Mouse (Mus musculus): ENCODE measurements around the gene Pycr1. TPM values are rescaled to one million over a fixed set of nuclear protein-coding genes. Genes with fewer than 3 reads are reported as not detected.
A peak's percentile ranks its signal among the peaks of the same experiment; 100 is the strongest.

Gene Pycr1
- 22.4 and 23.2 TPM in 2 replicates for polyA plus RNA-seq (2014; fragmentation: Nextera tagmentation; extraction: Ambion mirVana)

- H3K27ac ChIP-seq (ENCODE audit: low read depth) = no peak within 1 kb of the TSS
- peaks cover 9% of the 10 kb centered on the region for H3K4me1 ChIP-seq (replicated peaks; ENCODE audit: control insufficient read depth, insufficient read depth, low read length)
- H3K9me3 ChIP-seq (ENCODE audit: control insufficient read depth, low read length) = no peaks in the 10 kb centered on the region
- peak within 1 kb of the TSS; percentile 52 for H3K9ac ChIP-seq (ENCODE audit: low read length)
- H3K4me3 ChIP-seq (ENCODE audit: low read depth, low read length) = peak within 1 kb of the TSS; percentile 49
- WGBS = 0% methylated on average over 15 of the region's 15 CpGs
- H3K27me3 ChIP-seq (replicated peaks; ENCODE audit: control insufficient read depth, insufficient read depth, low read length) = no peaks in the 10 kb centered on the region
- no peaks in the 10 kb centered on the region for H3K36me3 ChIP-seq (ENCODE audit: control insufficient read depth, insufficient read depth, low read length)
- ATAC-seq (replicated peaks; ENCODE audit: low FRiP score, low TSS enrichment, low read depth) = peak; percentile 99
- DNase-seq (ENCODE audit: low spot score) = peak; percentile 95
- peak within 1 kb of the TSS; percentile 74 for H3K4me2 ChIP-seq (ENCODE audit: low read length)
Measured at GRCm38 (mm10) chr11:120643601-120643987, at the start of gene Pycr1. Gene Pycr1 (minus strand): TSS chr11:120643769.

- H3K4me1 ChIP-seq (replicated peaks; ENCODE audit: control insufficient read depth, insufficient read depth, low read length) = peaks cover 9% of the 10 kb centered on the region
- no peak overlapping the region for H3K27ac ChIP-seq (ENCODE audit: low read depth)
- DNase-seq (ENCODE audit: low spot score) (no peak), ATAC-seq (replicated peaks; ENCODE audit: low FRiP score, low TSS enrichment, low read depth) (no peak)
- WGBS = 94% methylated on average over 4 of the region's 4 CpGs
- peaks cover 45% of the 10 kb centered on the region for H3K36me3 ChIP-seq (ENCODE audit: control insufficient read depth, insufficient read depth, low read length)
- no peaks in the 10 kb centered on the region for H3K27me3 ChIP-seq (replicated peaks; ENCODE audit: control insufficient read depth, insufficient read depth, low read length)
- no peak overlapping the region for H3K4me2 ChIP-seq (ENCODE audit: low read length)
- no peaks in the 10 kb centered on the region for H3K9me3 ChIP-seq (ENCODE audit: control insufficient read depth, low read length)
- no peak overlapping the region for H3K9ac ChIP-seq (ENCODE audit: low read length)
- no peak overlapping the region for H3K4me3 ChIP-seq (ENCODE audit: low read depth, low read length)
Measured at GRCm38 (mm10) chr11:120692471-120693011, 49.0 kb upstream of the Pycr1 start.

GRCm38 (mm10) chr11:120689365-120689764 lies 45.8 kb upstream of the Pycr1 start:
- Histone ChIP-seq H3K4me3 (ENCODE audit: low read depth, low read length) (no peak overlapping the region), H3K9me3 (ENCODE audit: control insufficient read depth, low read length) (no peaks in the 10 kb centered on the region), H3K9ac (ENCODE audit: low read length) (no peak overlapping the region), H3K27ac (ENCODE audit: low read depth) (no peak overlapping the region), H3K4me2 (ENCODE audit: low read length) (no peak overlapping the region), H3K36me3 (ENCODE audit: control insufficient read depth, insufficient read depth, low read length) (peaks cover 53% of the 10 kb centered on the region), H3K27me3 (replicated peaks; ENCODE audit: control insufficient read depth, insufficient read depth, low read length) (no peaks in the 10 kb centered on the region), H3K4me1 (replicated peaks; ENCODE audit: control insufficient read depth, insufficient read depth, low read length) (no peaks in the 10 kb centered on the region)
- no peak for ATAC-seq (replicated peaks; ENCODE audit: low FRiP score, low TSS enrichment, low read depth)
- no peak for DNase-seq (ENCODE audit: low spot score)
- WGBS = 84% methylated on average over 3 of the region's 3 CpGs

DNA sequence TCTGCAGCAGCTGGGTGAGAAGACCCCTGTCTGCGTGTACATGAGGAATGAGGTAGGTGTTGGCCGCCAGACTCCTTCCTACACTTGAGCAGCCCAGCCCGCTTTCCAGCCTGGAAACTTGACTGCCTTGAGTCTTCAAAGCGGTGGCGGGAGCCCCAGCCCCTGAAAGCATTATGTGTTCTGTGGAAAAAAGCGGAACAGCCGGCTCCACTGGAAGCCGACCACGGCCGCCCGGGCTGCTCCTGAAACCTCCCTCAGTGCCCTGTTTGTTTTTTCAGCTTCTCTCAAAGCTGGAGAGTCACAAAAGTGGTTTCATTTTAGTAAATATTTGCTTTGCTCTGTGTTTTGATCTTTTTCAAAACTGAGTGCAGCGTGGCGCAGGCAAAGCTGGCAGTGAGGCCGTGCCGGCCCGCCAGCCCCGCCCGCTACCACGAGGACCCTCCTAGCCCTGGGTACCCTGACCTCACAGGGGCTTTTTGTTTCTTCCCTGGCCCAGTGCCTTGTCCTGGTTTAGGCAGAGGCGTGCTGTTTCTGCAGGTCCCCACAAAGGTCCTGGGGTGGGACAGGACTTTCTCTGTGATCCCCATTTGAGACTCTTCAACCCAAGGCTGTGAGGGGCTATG lies 43.2 kb upstream of the Pycr1 start:
- Histone ChIP-seq H3K27me3 (replicated peaks; ENCODE audit: control insufficient read depth, insufficient read depth, low read length) (no peaks in the 10 kb centered on the region), H3K4me2 (ENCODE audit: low read length) (no peak overlapping the region), H3K27ac (ENCODE audit: low read depth) (no peak overlapping the region), H3K36me3 (ENCODE audit: control insufficient read depth, insufficient read depth, low read length) (peaks cover 57% of the 10 kb centered on the region), H3K9ac (ENCODE audit: low read length) (no peak overlapping the region), H3K4me3 (ENCODE audit: low read depth, low read length) (no peak overlapping the region), H3K4me1 (replicated peaks; ENCODE audit: control insufficient read depth, insufficient read depth, low read length) (no peaks in the 10 kb centered on the region), H3K9me3 (ENCODE audit: control insufficient read depth, low read length) (no peaks in the 10 kb centered on the region)
- DNase-seq (ENCODE audit: low spot score) (no peak), ATAC-seq (replicated peaks; ENCODE audit: low FRiP score, low TSS enrichment, low read depth) (no peak)
- 79% methylated on average over 20 of the region's 20 CpGs for WGBS

- Histone ChIP-seq H3K36me3 (ENCODE audit: control insufficient read depth, insufficient read depth, low read length) (peaks cover 58% of the 10 kb centered on the region), H3K27me3 (replicated peaks; ENCODE audit: control insufficient read depth, insufficient read depth, low read length) (no peaks in the 10 kb centered on the region), H3K4me2 (ENCODE audit: low read length) (no peak overlapping the region), H3K27ac (ENCODE audit: low read depth) (no peak overlapping the region), H3K9me3 (ENCODE audit: control insufficient read depth, low read length) (no peaks in the 10 kb centered on the region), H3K4me3 (ENCODE audit: low read depth, low read length) (no peak overlapping the region), H3K9ac (ENCODE audit: low read length) (no peak overlapping the region), H3K4me1 (replicated peaks; ENCODE audit: control insufficient read depth, insufficient read depth, low read length) (no peaks in the 10 kb centered on the region)
- ATAC-seq (replicated peaks; ENCODE audit: low FRiP score, low TSS enrichment, low read depth) (no peak), DNase-seq (ENCODE audit: low spot score) (no peak)
- WGBS = 87% methylated on average over 2 of the region's 2 CpGs
Measured at GRCm38 (mm10) chr11:120684660-120685059, 41.1 kb upstream of the Pycr1 start.

DNA sequence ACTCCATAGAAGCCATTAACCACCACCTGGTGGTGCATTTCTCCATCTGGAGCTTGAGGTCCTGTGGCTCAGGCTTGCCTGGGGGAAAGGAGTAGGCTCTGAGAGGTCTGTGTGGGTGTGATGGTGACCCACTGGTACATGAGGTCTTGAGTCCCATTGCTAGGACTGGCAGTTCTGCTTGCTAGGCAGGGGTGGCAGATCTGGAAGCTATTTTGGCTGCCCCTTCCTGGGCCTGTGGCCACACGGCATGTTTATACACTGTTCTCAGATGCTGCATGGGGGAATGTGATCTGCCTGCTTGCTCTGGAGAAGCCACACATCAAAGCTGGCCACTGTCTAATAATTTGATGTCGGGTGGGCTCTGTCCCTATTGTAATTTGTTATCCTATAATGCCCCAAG lies 40.5 kb upstream of the Pycr1 start:
- no peak for DNase-seq (ENCODE audit: low spot score)
- 87% methylated on average over 2 of the region's 2 CpGs for WGBS
- ATAC-seq (replicated peaks; ENCODE audit: low FRiP score, low TSS enrichment, low read depth) = no peak
- no peak overlapping the region for H3K27ac ChIP-seq (ENCODE audit: low read depth)
- H3K4me2 ChIP-seq (ENCODE audit: low read length) = no peak overlapping the region
- no peaks in the 10 kb centered on the region for H3K4me1 ChIP-seq (replicated peaks; ENCODE audit: control insufficient read depth, insufficient read depth, low read length)
- peaks cover 59% of the 10 kb centered on the region for H3K36me3 ChIP-seq (ENCODE audit: control insufficient read depth, insufficient read depth, low read length)
- H3K9me3 ChIP-seq (ENCODE audit: control insufficient read depth, low read length) = no peaks in the 10 kb centered on the region
- H3K27me3 ChIP-seq (replicated peaks; ENCODE audit: control insufficient read depth, insufficient read depth, low read length) = no peaks in the 10 kb centered on the region
- no peak overlapping the region for H3K9ac ChIP-seq (ENCODE audit: low read length)
- no peak overlapping the region for H3K4me3 ChIP-seq (ENCODE audit: low read depth, low read length)

- no peak overlapping the region for H3K4me3 ChIP-seq (ENCODE audit: low read depth, low read length)
- DNase-seq (ENCODE audit: low spot score) = no peak
- no peak overlapping the region for H3K9ac ChIP-seq (ENCODE audit: low read length)
- no peak overlapping the region for H3K4me2 ChIP-seq (ENCODE audit: low read length)
- ATAC-seq (replicated peaks; ENCODE audit: low FRiP score, low TSS enrichment, low read depth) = no peak
- H3K36me3 ChIP-seq (ENCODE audit: control insufficient read depth, insufficient read depth, low read length) = peaks cover 59% of the 10 kb centered on the region
- no peaks in the 10 kb centered on the region for H3K27me3 ChIP-seq (replicated peaks; ENCODE audit: control insufficient read depth, insufficient read depth, low read length)
- 94% methylated on average over 3 of the region's 3 CpGs for WGBS
- no peaks in the 10 kb centered on the region for H3K9me3 ChIP-seq (ENCODE audit: control insufficient read depth, low read length)
- no peaks in the 10 kb centered on the region for H3K4me1 ChIP-seq (replicated peaks; ENCODE audit: control insufficient read depth, insufficient read depth, low read length)
- no peak overlapping the region for H3K27ac ChIP-seq (ENCODE audit: low read depth)
Measured at GRCm38 (mm10) chr11:120683536-120683935, 40.0 kb upstream of the Pycr1 start.

DNA sequence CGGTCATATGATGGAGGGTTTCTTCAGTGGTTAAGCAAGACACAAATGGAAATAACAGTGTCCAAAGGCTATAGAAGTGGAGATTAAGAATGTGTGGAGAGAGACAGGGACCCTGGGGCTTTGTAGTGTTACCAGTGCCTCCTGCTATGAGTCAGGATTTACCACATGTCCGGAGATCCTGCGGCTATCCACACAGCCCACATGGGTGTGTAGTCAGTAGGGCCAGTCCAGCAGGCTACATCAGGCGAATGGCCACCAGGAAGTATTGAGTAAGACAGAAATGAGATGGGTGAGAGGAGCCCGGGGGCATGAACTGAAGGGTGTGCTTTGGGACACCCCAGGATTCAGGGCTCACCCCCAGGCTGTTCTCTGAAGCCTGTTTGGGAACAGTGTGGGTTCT lies 39.1 kb upstream of the Pycr1 start:
- no peak overlapping the region for H3K27ac ChIP-seq (ENCODE audit: low read depth)
- whole genome bisulfite sequencing = 86% methylated on average over 5 of the region's 5 CpGs
- ATAC-seq (replicated peaks; ENCODE audit: low FRiP score, low TSS enrichment, low read depth) = no peak

GRCm38 (mm10) chr11:120679909-120680308 lies 36.3 kb upstream of the Pycr1 start:
- no peak for DNase-seq (ENCODE audit: low spot score)
- Histone ChIP-seq H3K4me3 (ENCODE audit: low read depth, low read length) (no peak overlapping the region), H3K27ac (ENCODE audit: low read depth) (no peak overlapping the region), H3K9me3 (ENCODE audit: control insufficient read depth, low read length) (no peaks in the 10 kb centered on the region), H3K27me3 (replicated peaks; ENCODE audit: control insufficient read depth, insufficient read depth, low read length) (no peaks in the 10 kb centered on the region), H3K4me2 (ENCODE audit: low read length) (no peak overlapping the region), H3K9ac (ENCODE audit: low read length) (no peak overlapping the region), H3K4me1 (replicated peaks; ENCODE audit: control insufficient read depth, insufficient read depth, low read length) (no peaks in the 10 kb centered on the region), H3K36me3 (ENCODE audit: control insufficient read depth, insufficient read depth, low read length) (peaks cover 64% of the 10 kb centered on the region)
- ATAC-seq (replicated peaks; ENCODE audit: low FRiP score, low TSS enrichment, low read depth) = no peak
- 83% methylated on average over 3 of the region's 3 CpGs for WGBS

More for the DNA sequence above, 39.1 kb upstream of the Pycr1 start:
- Histone ChIP-seq H3K36me3 (ENCODE audit: control insufficient read depth, insufficient read depth, low read length) (peaks cover 64% of the 10 kb centered on the region), H3K4me3 (ENCODE audit: low read depth, low read length) (no peak overlapping the region), H3K4me2 (ENCODE audit: low read length) (no peak overlapping the region), H3K9me3 (ENCODE audit: control insufficient read depth, low read length) (no peaks in the 10 kb centered on the region), H3K27me3 (replicated peaks; ENCODE audit: control insufficient read depth, insufficient read depth, low read length) (no peaks in the 10 kb centered on the region), H3K4me1 (replicated peaks; ENCODE audit: control insufficient read depth, insufficient read depth, low read length) (no peaks in the 10 kb centered on the region), H3K9ac (ENCODE audit: low read length) (no peak overlapping the region)
- DNase-seq (ENCODE audit: low spot score) = no peak
